Mouse (Mus musculus) urinary bladder, adult 18-20 months (tissue): ENCODE data around the gene Tmed6.
"Not testable (repeated sequence)": the region's sequence is repeated elsewhere in the genome, so short reads cannot be mapped to it uniquely, and the experiment has no call there.

ENCODE experiments used
- DNase-seq, 2 experiments: peaks; one replicate each; pipeline ENCODE4 v3.0.0; 2022; ENCODE audit warnings: low spot score in 2 of 2, mixed read lengths in 2 of 2

The Tmed6 gene

DNA sequence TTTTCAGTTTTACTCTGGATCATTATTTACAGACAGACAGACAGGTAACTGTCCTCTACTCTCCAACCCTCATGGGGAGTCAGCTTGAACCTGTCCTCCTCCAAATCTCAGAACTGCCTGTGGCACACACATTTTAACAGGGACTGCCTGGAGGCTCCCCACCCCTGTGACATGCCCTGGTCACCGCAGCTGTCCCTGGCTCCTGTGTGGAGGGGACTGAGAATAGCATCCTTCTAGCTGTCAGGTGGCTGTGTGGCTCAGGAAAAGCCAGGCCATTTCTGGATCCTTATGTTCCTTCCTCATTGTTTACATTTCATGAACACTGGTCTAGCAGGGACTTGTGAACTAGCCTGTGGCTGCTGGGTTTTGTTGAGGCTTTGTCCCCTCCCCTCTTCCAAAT is 8.7 kb upstream of the Tmed6 start:
- no peak for DNase-seq

DNA sequence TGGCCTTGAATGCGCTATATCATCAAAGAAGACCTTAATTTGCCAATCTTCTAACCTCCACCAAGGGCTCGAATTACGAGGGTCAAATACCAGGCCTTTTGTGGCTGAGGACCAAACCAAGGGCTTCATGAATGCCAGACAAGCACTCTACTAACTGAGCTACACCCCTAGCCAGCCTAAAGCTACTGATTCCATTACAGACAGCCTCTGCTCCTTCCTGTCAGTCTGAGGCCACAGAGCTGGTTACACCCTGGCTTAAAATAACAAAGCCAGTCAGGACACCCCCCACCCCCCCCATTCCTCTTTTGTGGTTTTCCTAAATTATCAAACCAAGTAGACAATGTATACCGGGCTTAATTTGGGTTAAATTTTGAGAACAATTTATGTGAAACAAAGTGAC is 8.3 kb upstream of the Tmed6 start:
- no peak for DNase-seq

DNA sequence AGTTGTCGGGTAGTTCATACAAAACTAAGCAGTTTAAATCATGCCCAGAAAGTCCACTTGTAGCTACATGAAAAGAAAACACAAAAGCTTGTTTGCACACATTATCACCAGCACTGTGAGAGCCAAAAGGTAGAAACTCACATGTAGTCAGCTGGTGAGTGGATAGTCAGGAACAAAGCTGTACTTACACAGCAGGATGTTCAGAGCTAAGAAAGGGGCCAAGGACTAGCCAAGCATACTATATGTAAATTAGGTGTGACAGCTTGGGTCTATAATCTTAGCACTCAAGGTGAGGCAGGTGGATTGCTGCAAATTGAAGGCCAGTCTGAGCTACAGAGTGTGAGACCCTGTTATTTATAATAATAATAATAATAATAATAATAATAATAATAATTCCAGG is 2.8 kb downstream of the Tmed6 start:
- DNase-seq, result no peak

DNA sequence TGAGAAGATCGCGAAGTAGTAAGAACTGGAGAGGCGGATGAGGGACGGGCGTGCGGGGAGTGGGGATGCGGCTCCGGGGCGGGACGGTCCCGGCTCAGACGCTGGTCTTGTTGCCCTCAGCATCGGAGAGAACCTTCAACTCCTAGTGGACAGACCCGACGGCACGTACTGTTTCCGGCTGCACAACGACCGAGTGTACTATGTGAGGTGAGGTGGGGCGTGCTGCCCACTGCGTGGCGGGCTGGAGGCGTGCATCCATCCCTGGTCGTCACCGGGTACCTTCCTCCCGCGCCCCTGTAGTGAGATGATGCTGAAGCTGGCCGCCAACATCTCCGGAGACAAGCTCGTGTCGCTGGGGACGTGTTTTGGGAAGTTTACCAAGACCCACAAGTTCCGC is 8.5 kb downstream of the Tmed6 start:
- DNase-seq, result no peak

GRCm38 (mm10) chr8:107056076-107056972 is 9.1 kb downstream of the Tmed6 start, which contains the start of the genes Cog8 and Nip7:
Gene Cog8 (minus strand): TSS chr8:107056689.
Gene Nip7 (plus strand): TSS chr8:107056877.
- peak; percentile 86 to 97 for DNase-seq

GRCm38 (mm10) chr8:107052046-107052445 is 13.4 kb downstream of the Tmed6 start:
- DNase-seq, result no peak

DNA sequence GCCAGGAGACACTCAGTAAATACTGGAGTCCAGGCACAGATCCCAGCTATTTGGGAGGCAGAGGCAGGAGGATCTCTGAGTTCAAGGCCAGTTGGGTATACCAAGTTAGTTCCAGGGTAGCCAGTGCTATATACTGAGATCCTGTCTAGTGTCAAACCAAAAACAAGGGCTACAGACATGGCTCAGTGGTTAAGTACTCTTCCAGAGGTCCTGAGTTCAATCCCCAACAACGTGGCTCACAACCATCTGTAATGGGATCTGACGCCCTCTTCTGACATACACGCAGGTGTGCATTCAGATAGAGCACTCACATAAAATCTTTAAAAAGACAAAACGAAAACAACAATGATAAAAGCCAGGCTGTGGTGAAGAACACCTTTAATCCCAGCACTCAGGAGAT is 16.0 kb downstream of the Tmed6 start:
- DNase-seq, result no peak

DNA sequence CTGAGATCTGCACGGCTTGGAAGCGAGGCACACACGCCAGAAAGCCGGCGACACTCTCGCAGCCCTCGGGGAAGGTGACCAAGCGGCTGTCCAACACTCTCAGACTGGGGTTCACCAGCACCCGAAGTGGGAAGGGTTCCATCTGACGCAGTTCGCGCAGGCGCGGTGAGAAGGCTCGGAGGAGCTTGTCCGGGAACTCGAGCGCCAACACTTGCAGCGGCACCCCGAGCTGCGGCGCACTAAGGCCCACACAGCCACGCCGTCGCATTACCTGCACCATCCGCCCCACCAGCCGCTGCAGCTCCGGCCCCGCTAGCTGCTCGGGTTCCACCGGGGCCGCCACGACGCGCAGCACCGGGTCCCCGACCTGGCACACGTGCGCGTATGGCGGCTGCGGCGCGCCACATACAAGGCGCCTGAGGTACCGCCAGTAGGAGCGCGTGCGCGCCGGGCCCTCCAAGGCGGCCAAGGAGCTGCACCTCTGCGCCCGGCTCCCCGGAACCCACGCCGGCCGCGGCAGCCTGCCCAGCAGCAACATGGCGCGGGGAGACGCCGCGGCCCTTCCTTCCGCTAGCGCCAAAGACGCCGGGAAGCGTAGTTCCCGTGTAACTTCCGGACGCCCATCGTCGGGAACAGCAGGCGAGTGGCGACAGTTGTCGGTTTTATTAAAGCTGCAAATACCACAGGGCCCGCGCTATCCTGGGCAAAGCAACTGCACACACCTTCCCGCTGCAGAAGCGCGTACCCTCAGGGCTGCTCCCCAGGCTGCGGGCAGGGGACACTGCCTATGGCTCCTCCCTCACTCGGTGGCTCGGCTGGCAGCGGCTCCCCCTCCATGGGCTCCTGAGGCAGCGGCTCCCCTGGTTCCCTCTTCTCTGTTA is 17.1 kb downstream of the Tmed6 start, which contains the start of gene Pdf:
TSS of gene Pdf (minus strand) at position 554 of the 881 bp plus-strand sequence.
- peak; percentile 72 to 77 for DNase-seq

GRCm38 (mm10) chr8:107046976-107047375 is 18.5 kb downstream of the Tmed6 start:
- no peak for DNase-seq

DNA sequence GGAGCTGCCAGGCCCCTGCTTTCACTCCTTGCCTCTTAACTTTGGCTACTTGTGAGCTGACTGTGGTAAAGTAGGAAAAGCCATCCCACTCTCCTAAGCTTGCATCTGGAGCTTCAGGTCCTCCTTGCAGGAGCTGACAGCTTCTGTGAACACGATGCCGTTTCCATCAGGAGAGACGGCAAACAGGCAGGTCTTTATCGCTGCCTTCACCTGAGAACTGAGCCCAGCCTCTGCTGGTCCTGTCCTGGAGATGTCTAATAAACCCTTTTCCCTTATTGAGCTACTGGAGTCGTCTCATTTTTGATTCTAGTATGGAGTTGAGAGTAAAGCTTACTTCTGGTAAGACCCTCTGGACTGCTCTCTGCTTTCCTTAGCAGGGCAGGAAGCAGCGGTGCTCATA is 20.0 kb downstream of the Tmed6 start:
- DNase-seq, result no peak

- no peak for DNase-seq
Observed at GRCm38 (mm10) chr8:107040632-107041031, 24.8 kb downstream of the Tmed6 start.

DNA sequence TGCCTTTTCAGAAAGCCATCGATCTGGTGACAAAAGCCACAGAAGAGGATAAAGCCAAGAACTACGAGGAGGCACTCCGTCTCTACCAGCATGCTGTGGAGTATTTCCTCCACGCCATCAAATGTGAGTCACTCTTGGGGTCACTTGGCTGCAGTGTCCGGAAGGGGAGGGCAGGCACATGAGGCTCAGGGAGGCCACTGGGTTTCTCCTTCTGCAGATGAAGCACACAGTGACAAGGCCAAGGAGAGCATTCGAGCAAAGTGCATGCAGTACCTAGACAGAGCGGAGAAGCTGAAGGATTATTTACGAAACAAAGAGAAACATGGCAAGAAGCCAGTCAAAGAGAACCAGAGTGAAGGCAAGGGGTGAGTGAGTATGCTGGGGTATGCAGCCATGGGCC is 28.8 kb downstream of the Tmed6 start:
- DNase-seq, result no peak

- no peak for DNase-seq
Observed at GRCm38 (mm10) chr8:107035641-107036040, 29.8 kb downstream of the Tmed6 start.

- DNase-seq, result not testable (repeated sequence)
Observed at GRCm38 (mm10) chr8:107033609-107034008, 31.8 kb downstream of the Tmed6 start.

DNA sequence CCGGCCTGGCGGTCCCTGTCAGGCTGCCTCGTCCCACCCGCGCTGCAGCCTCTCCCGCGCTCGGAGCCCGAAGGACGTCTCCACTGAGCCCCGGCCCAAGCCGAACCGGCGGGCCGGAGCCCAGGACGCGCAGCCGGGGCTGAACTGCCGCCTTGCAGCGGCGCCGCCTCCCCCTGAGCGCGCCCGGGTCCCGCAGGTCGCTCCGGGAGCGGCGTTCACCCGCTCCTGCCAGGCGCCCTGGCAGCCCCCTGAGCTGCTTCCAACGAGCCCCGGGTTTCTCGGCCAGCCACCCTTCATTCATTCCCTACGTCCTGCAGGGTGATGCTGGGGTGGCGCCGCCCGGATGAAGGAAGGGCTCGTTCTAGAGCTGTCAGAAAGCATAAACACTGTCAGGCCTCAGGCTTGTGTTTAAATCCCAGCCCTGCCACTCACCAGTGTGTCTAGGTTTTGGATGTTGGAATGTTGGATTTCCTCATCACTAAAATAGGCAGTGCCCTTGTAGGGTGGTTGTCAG is 33.8 kb downstream of the Tmed6 start:
- no peak for DNase-seq

DNA sequence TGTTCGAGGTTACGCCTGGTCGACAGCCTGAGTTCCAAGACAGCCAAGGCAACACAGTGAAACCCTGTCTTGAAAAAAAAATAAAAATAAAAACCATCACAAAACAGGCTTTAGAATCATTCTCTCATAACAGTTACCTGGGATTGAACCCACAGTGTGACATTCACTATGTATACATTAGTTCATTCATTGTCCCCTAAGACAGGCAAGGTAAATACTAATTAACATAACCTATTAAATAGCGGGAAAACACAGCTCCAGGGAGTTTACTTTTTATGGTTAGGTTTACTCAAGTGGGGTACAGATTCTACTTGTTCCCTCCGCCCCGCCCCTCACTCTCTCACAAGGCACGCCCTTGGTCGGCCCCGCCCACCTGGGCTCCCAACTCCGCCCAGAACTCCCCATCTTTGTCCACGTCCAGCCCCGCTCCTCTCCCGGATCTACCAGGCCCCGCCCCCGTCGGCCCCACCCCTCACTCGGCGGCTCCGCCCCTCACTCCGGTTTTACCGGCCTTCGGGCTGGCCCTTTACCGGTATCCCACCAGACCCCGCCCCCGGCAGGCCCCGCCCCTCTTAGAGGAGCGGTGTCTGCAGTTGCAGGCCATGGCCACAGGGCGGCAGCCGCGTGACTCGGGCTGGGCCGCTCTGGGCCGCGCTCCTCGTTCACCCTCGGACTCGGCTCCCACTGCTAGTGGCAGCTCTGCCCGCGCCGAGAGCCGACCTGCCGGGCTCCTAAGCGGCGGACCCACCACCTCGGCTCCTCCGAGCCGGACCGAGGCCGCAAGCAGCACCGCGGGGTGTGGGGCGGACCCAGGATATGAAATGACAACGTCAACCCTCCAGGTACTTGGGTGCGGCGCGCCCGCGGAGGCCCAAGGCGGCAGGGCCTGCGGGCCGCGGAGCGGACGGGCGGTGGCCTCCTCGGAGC is 34.5 kb downstream of the Tmed6 start, which contains the start of gene Vps4a:
TSS of gene Vps4a (plus strand) at position 573 of the 927 bp plus-strand sequence.
- DNase-seq, result peak; percentile 93 to 99

DNA sequence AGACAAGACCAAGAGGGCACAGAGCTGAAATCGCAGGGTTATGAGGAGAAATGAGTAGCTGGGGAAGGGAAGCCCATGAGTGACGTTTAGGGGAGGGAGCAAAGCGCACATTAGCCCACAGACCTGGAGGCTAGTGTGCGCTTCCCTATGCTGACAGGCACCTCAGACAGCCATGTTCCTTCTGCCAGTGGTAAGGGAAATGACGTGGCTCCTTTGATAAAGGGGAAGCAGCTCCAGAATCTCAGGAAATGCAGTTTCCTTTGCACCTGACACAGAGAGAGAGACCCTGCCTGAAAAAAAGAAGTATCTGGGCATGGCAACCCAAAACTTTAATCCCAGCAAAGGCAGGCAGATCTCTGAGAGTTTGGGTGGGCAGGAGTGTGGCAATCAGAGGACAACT is 35.4 kb downstream of the Tmed6 start:
- no peak for DNase-seq

- no peak for DNase-seq
Observed at GRCm38 (mm10) chr8:107029310-107029709, 36.1 kb downstream of the Tmed6 start.

GRCm38 (mm10) chr8:107023479-107023878 is 42.0 kb downstream of the Tmed6 start:
- no peak for DNase-seq

DNA sequence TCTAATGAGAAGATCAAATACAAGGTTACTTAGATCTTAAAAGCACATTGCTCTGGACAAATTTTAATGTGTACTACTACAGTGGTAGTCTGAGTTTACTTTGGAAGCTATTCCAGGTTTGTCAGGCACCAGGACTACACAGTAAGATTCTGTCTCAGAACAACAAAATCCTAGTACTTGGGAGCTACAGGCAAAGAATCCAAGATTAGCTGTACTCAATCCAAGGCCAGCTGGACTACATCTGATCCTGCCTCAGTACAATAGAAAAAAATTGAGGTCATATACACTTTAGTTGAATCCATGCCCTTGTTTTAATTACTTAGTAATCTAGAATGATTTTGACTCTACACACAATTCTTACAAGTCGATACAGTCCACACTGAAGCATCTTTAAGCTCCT is 50.5 kb downstream of the Tmed6 start:
- no peak for DNase-seq

GRCm38 (mm10) chr8:107012666-107013065 is 52.8 kb downstream of the Tmed6 start:
- DNase-seq, result no peak
